Mouse (Mus musculus): ENCODE data around the gene Slc2a5.

DNA sequence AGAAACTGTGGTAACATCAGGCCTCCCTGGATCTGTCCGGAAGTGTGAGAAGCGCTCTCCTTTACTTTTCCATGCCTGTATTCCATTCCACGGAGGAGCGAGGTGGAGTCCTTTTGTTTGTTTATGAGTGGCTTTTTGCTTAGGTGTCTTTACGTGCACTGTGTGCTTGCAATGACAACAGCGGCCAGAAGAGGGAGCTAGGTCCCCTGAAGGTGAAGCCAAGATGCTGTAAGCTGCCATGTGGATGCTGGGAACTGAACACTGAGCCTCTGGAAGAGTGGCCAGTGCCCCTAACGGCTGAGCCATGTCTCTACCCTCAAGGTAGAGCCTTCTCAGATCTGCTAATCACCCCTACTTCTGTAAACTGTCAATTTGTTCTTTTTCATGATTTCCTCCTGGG, 62.2 kb downstream of the Slc2a5 start:
- TF ChIP-seq GATA1 (IDR thresholded peaks at IDR 0.05; ENCODE audit: low read length) (no peak), TAL1 (IDR thresholded peaks at IDR 0.05; ENCODE audit: low read length) (no peak)
